Mouse (Mus musculus) E14TG2a.4 (cell line): Measurements from ENCODE around the gene Skp2.

Source experiments
- CTCF ChIP-seq: conservative IDR thresholded peaks from 2 replicates; pipeline ENCODE4 v1.5.1; 2014; ENCODE audit warnings: low read length
- POU5F1 ChIP-seq: IDR thresholded peaks from 2 replicates; pipeline ENCODE4 v1.6.1; 2014; ENCODE audit warnings: low read length, borderline replicate concordance

DNA sequence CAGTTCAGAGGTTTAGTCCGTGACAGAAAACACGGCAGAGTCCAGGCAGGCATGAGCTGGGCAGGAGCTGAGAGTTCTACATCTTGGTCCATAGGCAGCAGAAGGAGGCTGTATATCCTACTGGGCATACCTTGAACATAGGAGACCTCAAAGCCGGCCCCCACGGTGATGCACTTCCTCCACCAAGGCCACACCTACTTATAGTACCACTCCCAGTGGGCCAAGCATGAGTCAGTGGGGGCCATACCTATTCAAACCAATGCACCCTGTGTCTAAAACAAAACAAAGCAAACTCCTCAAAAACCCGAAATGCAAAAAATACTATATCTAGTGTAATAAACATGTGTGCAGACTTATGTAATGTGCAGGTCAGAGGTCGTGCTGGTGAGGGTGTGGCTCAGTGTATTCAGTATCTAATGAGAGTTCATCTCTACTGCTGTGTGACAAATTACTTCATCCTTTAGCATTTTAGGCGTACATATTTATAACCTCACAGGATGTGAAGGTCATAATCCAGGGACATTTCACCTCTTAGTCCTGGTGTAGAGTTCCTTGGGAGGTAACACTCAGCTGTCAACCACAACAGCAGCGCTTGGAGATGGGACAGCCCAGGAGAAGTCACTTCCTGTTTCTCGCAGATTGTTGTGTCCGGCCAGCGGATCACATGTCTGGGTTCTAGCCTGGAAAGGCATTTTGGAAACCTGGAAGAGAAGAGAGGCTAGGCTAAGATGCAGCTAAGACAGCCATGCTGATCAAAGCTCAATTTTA is 61.4 kb downstream of the Skp2 start:
- TF ChIP-seq CTCF (no peak), POU5F1 (no peak)
